Mouse (Mus musculus): ENCODE data around the gene Rbm33. TPM values are rescaled to one million over a fixed set of nuclear protein-coding genes. Genes with fewer than 3 reads are reported as not detected.

The Rbm33 gene
- 81.0 and 98.2 TPM in 2 replicates for total RNA-seq (2017)

- peak; percentile 70 for ATAC-seq (ENCODE audit: extremely low read depth, insufficient number of reproducible peaks, low FRiP score, poor library complexity, severe bottlenecking)
These were observed at the start of gene Rbm33 for GRCm38 (mm10) chr5:28316722-28317245. Gene Rbm33 (plus strand): TSS chr5:28317121.

GRCm38 (mm10) chr5:28267576-28267975 is 49.3 kb upstream of the Rbm33 start:
- ATAC-seq (ENCODE audit: extremely low read depth, insufficient number of reproducible peaks, low FRiP score, poor library complexity, severe bottlenecking), result no peak

- peak; percentile 77; the same call in 1 of the 2 replicates for ATAC-seq (ENCODE audit: extremely low read depth, insufficient number of reproducible peaks, low FRiP score, poor library complexity, severe bottlenecking)
These were observed 47.4 kb upstream of the Rbm33 start for GRCm38 (mm10) chr5:28269469-28269991.

GRCm38 (mm10) chr5:28272836-28273235 is 44.1 kb upstream of the Rbm33 start:
- ATAC-seq (ENCODE audit: extremely low read depth, insufficient number of reproducible peaks, low FRiP score, poor library complexity, severe bottlenecking), result no peak

- no peak for ATAC-seq (ENCODE audit: extremely low read depth, insufficient number of reproducible peaks, low FRiP score, poor library complexity, severe bottlenecking)
These were observed 39.6 kb upstream of the Rbm33 start for GRCm38 (mm10) chr5:28277279-28277678.

GRCm38 (mm10) chr5:28289111-28289510 is 27.8 kb upstream of the Rbm33 start:
- no peak for ATAC-seq (ENCODE audit: extremely low read depth, insufficient number of reproducible peaks, low FRiP score, poor library complexity, severe bottlenecking)

- ATAC-seq (ENCODE audit: extremely low read depth, insufficient number of reproducible peaks, low FRiP score, poor library complexity, severe bottlenecking), result no peak
These were observed 26.3 kb upstream of the Rbm33 start for GRCm38 (mm10) chr5:28290630-28291029.

GRCm38 (mm10) chr5:28291118-28291850 is 25.6 kb upstream of the Rbm33 start:
- no peak for ATAC-seq (ENCODE audit: extremely low read depth, insufficient number of reproducible peaks, low FRiP score, poor library complexity, severe bottlenecking)

GRCm38 (mm10) chr5:28292281-28292680 is 24.6 kb upstream of the Rbm33 start:
- no peak for ATAC-seq (ENCODE audit: extremely low read depth, insufficient number of reproducible peaks, low FRiP score, poor library complexity, severe bottlenecking)

GRCm38 (mm10) chr5:28293990-28294389 is 22.9 kb upstream of the Rbm33 start:
- peak; percentile 87 for ATAC-seq (ENCODE audit: extremely low read depth, insufficient number of reproducible peaks, low FRiP score, poor library complexity, severe bottlenecking)

GRCm38 (mm10) chr5:28298161-28298560 is 18.8 kb upstream of the Rbm33 start:
- ATAC-seq (ENCODE audit: extremely low read depth, insufficient number of reproducible peaks, low FRiP score, poor library complexity, severe bottlenecking), result no peak

GRCm38 (mm10) chr5:28298693-28299092 is 18.2 kb upstream of the Rbm33 start:
- ATAC-seq (ENCODE audit: extremely low read depth, insufficient number of reproducible peaks, low FRiP score, poor library complexity, severe bottlenecking), result no peak

- no peak for ATAC-seq (ENCODE audit: extremely low read depth, insufficient number of reproducible peaks, low FRiP score, poor library complexity, severe bottlenecking)
These were observed 17.6 kb upstream of the Rbm33 start for GRCm38 (mm10) chr5:28299346-28299745.

- ATAC-seq (ENCODE audit: extremely low read depth, insufficient number of reproducible peaks, low FRiP score, poor library complexity, severe bottlenecking), result no peak
These were observed 14.2 kb upstream of the Rbm33 start for GRCm38 (mm10) chr5:28302671-28303070.

GRCm38 (mm10) chr5:28304551-28304950 is 12.4 kb upstream of the Rbm33 start:
- ATAC-seq (ENCODE audit: extremely low read depth, insufficient number of reproducible peaks, low FRiP score, poor library complexity, severe bottlenecking), result no peak

GRCm38 (mm10) chr5:28315526-28315925 is 1.4 kb upstream of the Rbm33 start:
- ATAC-seq (ENCODE audit: extremely low read depth, insufficient number of reproducible peaks, low FRiP score, poor library complexity, severe bottlenecking), result peak; percentile 48

- no peak for ATAC-seq (ENCODE audit: extremely low read depth, insufficient number of reproducible peaks, low FRiP score, poor library complexity, severe bottlenecking)
These were observed 685 bp upstream of the Rbm33 start for GRCm38 (mm10) chr5:28316151-28316721.

- no peak for ATAC-seq (ENCODE audit: extremely low read depth, insufficient number of reproducible peaks, low FRiP score, poor library complexity, severe bottlenecking)
These were observed 464 bp downstream of the Rbm33 start for GRCm38 (mm10) chr5:28317253-28317916.

- no peak for ATAC-seq (ENCODE audit: extremely low read depth, insufficient number of reproducible peaks, low FRiP score, poor library complexity, severe bottlenecking)
These were observed 971 bp downstream of the Rbm33 start for GRCm38 (mm10) chr5:28317917-28318267.

GRCm38 (mm10) chr5:28318671-28319070 is 1.8 kb downstream of the Rbm33 start:
- ATAC-seq (ENCODE audit: extremely low read depth, insufficient number of reproducible peaks, low FRiP score, poor library complexity, severe bottlenecking), result no peak

All from neutrophil, adult 5-6 weeks (primary cell).